Mouse (Mus musculus): ENCODE measurements around the gene Gm12355. TPM values are rescaled to one million over a fixed set of nuclear protein-coding genes. Genes with fewer than 3 reads are reported as not detected.

Gm12355 gene
- polyA plus RNA-seq, 1 experiment from 2014 or later = 0.92 TPM

DNA sequence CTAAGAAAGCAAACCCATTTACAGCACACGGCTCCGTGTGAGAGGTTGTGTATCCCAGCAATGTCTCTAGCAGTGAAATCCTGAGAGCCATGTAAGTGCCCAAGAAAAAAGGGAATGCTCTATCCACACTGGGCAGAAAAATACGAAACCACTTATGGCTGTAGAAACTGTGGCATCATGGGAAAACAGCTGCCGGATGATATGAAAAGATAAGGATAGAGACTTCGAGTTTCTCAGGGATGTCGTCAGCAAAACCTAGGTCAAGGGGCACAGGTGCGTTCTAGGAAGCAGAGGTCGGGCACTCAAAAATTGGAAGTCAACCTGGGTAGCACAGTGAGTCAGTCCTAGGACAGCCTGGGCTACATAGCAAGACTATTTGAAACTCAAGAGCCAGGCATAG, 36.2 kb downstream of the Gm12355 start:
- no peaks in the 10 kb centered on the region for H3K36me3 ChIP-seq (ENCODE audit: insufficient read depth, low read length)
- peaks cover 33% of the 10 kb centered on the region for H3K4me1 ChIP-seq (replicated peaks; ENCODE audit: insufficient read depth, low read length)

DNA sequence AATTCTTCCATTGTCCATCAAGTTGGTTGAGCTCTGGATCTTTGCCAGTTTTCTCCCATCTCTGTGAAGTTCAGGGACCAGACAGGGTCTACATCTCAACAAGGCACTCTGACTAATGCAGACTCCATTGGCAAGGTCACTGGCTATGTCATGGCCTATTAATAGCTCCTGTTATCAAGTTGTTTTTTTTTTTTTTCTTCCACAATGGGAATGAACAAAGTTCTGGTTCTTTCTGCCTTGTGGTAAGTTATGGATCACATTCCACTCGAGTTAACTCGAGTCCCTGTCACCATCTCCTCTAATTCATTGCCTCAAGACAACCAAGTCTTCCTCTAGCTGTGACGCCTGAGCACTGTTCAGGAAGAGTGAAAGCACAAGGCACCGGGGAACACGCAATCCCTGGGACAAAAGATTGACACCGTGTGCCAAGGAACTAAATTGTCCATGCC, 36.6 kb downstream of the Gm12355 start:
- no peak for TF ChIP-seq CTCF (IDR thresholded peaks at IDR 0.05; ENCODE audit: low read depth)
- no peaks in the 10 kb centered on the region for H3K27me3 ChIP-seq (ENCODE audit: insufficient read depth, low read length)
- H3K4me1 ChIP-seq (replicated peaks; ENCODE audit: insufficient read depth, low read length) = peaks cover 33% of the 10 kb centered on the region
- peak overlapping the region; percentile 78; the same call in 1 of the 2 replicates for H3K4me2 ChIP-seq (ENCODE audit: low read length)
- ATAC-seq (replicated peaks; ENCODE audit: low FRiP score, low read depth) (no peak), DNase-seq (ENCODE audit: low spot score) (no peak)
- 49% methylated on average over 6 of the region's 6 CpGs for WGBS
- H3K9me3 ChIP-seq (replicated peaks; ENCODE audit: low read length) = no peaks in the 10 kb centered on the region
- no peak overlapping the region for H3K9ac ChIP-seq (ENCODE audit: low read depth, low read length)
- 0 out of 2 replicates have a peak overlapping the region, but pooled peaks have one; percentile 80 for H3K27ac ChIP-seq
- H3K4me3 ChIP-seq (replicated peaks; ENCODE audit: low read depth, low read length) = no peak overlapping the region
- no peaks in the 10 kb centered on the region for H3K36me3 ChIP-seq (ENCODE audit: insufficient read depth, low read length)

More for the DNA sequence above, 36.2 kb downstream of the Gm12355 start:
- no peak for TF ChIP-seq CTCF (IDR thresholded peaks at IDR 0.05; ENCODE audit: low read depth)
- Histone ChIP-seq H3K9me3 (replicated peaks; ENCODE audit: low read length) (no peaks in the 10 kb centered on the region), H3K27ac (no peak overlapping the region), H3K4me3 (replicated peaks; ENCODE audit: low read depth, low read length) (no peak overlapping the region), H3K4me2 (ENCODE audit: low read length) (no peak overlapping the region), H3K27me3 (ENCODE audit: insufficient read depth, low read length) (no peaks in the 10 kb centered on the region), H3K9ac (ENCODE audit: low read depth, low read length) (no peak overlapping the region)
- 78% methylated on average over 8 of the region's 8 CpGs for WGBS
- ATAC-seq (replicated peaks; ENCODE audit: low FRiP score, low read depth) (no peak), DNase-seq (ENCODE audit: low spot score) (no peak)

DNA sequence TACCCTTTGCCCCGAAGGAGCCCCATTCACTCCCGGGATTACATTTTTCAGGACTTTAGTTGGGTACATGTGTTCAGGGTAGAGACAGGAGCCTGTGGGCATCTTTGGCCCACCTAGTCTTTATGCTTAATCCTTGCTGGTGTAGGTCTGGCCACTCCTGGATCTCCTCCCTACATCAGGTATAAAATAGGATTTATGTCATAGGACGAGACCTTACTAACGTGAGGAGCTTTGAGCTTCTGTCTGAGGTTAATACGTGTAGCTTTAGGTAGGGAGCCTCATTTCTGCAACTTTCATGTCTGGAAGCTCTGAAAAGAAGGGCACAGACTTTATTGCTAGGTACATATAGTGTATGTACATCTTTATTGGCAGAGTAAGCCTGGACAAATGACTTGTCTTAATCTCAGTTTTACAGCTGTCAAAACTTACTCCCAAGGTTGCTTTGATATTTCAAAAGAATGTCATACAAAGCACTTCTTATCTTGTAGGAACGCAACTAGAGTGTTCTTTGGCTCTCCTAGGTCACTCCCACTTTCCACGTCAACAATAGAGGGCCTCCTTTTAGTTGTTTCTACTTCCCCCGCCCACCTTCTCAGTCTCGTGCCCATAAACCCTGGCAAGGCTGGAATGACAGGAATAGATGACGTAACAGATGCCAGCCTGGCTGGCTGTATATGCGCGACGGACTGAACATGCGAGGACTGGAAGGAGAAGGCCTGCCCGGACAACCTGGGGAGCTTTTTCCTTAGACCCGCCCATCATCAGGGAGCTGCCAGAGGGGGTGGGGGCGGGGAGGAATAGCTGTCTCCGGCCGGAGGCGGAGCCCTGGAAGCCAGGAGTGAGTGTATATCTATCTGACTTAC, 37.5 kb downstream of the Gm12355 start:
- Histone ChIP-seq H3K9me3 (replicated peaks; ENCODE audit: low read length) (no peaks in the 10 kb centered on the region), H3K9ac (ENCODE audit: low read depth, low read length) (0 out of 2 replicates have a peak overlapping the region, but pooled peaks have one; percentile 25), H3K4me2 (ENCODE audit: low read length) (peak overlapping the region; percentile 78), H3K4me1 (replicated peaks; ENCODE audit: insufficient read depth, low read length) (peaks cover 33% of the 10 kb centered on the region), H3K36me3 (ENCODE audit: insufficient read depth, low read length) (0 out of 2 replicates have a peak, but pooled peaks cover 5% of the 10 kb centered on the region), H3K4me3 (replicated peaks; ENCODE audit: low read depth, low read length) (peak overlapping the region; percentile 84), H3K27ac (peak overlapping the region; percentile 80), H3K27me3 (ENCODE audit: insufficient read depth, low read length) (no peaks in the 10 kb centered on the region)
- DNase-seq (ENCODE audit: low spot score) = peak; percentile 91
- 6% methylated on average over 20 of the region's 20 CpGs for WGBS
- TF ChIP-seq CTCF (IDR thresholded peaks at IDR 0.05; ENCODE audit: low read depth) = no peak
- ATAC-seq (replicated peaks; ENCODE audit: low FRiP score, low read depth) = peak; percentile 57; the same call in 1 of the 2 replicates

DNA sequence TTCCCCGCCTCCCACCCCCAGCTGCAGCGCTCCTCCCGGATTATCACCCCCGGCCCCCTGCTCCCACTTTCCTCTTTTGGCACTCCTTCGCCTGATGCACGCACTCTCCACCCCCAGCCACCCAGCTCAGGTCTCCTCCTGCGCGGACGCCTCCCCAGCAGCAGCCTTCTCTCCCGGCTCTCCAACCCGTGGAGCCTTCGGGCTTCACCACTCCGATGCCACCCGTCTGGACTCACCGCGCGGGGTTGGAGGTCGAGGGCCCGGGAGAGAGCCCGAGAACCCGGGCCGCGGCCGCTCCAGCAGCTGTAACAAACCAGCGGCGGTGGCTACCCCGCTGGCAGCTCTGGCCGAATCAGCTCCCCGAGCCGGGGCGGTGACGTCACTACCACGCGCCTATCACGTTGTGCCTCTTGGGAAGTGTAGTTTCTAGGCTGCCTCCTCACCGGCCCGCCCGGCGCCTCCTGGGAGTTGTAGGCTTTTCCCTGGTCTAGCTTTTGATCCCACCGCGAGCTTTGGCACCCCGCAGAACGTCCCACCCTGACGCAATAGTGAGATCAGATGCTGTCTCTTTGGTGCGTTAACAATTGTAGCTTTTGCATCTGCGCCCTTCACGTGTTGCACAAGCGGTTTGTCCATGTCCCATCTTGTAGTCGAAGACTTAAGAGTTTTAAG, 38.4 kb downstream of the Gm12355 start, which contains the start of gene Ormdl3:
Ormdl3 (minus strand) TSS at position 477 of the 672 bp plus-strand sequence.
- H3K4me1 ChIP-seq (replicated peaks; ENCODE audit: insufficient read depth, low read length) = peaks cover 33% of the 10 kb centered on the region
- peak; percentile 94 for ATAC-seq (replicated peaks; ENCODE audit: low FRiP score, low read depth)
- H3K9me3 ChIP-seq (replicated peaks; ENCODE audit: low read length) = no peaks in the 10 kb centered on the region
- H3K36me3 ChIP-seq (ENCODE audit: insufficient read depth, low read length) = peaks cover 13% of the 10 kb centered on the region; the same call in 1 of the 2 replicates
- TF ChIP-seq CTCF (IDR thresholded peaks at IDR 0.05; ENCODE audit: low read depth) = no peak
- H3K9ac ChIP-seq (ENCODE audit: low read depth, low read length) = peak within 1 kb of the TSS; percentile 82
- H3K27ac ChIP-seq = peak within 1 kb of the TSS; percentile 80
- DNase-seq (ENCODE audit: low spot score) = peak; percentile 98
- H3K27me3 ChIP-seq (ENCODE audit: insufficient read depth, low read length) = no peaks in the 10 kb centered on the region
- peak within 1 kb of the TSS; percentile 78 for H3K4me2 ChIP-seq (ENCODE audit: low read length)
- H3K4me3 ChIP-seq (replicated peaks; ENCODE audit: low read depth, low read length) = peak within 1 kb of the TSS; percentile 84
- under 1% methylated on average over 49 of the region's 49 CpGs for WGBS

DNA sequence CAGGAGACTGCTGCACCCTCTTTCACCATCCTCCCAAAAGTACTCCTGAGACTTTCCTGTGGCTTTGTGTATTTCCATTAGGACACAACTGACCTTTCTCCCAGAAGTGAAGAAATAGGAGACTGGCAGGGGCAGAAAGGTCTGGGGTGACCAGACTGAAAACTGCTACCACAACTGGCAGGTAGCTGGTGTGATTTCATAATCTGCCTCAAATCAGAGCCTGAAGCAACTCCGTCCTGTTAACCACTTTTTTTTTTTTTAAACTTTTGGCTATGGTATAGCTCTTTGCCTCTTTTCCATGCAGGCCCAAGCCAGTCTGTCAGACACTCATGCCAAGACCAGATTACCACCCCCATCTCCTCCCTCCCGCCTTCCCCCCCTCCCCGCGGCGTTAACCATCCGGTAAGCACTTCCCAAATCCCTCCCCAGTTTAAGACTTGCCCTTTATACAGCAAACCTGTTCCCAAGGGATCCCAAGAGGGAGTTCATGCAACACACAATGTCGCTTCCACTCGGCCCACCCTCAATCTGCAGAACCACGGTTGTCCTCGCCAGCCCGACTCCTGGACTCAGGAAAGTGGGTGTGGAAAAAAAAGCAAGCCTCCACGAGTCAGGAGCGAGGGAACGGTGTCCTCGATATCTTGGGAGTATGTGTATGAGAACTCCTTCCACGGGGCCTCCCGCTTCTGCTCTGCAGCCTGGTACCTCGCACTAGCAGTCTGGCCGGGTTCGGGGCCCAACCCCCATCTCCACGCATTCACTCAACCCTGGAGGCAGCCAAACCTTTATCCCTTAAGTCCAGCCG, 39.2 kb downstream of the Gm12355 start:
- Histone ChIP-seq H3K4me3 (replicated peaks; ENCODE audit: low read depth, low read length) (peak overlapping the region; percentile 84), H3K9ac (ENCODE audit: low read depth, low read length) (peak overlapping the region; percentile 82), H3K27ac (0 out of 2 replicates have a peak overlapping the region, but pooled peaks have one; percentile 74), H3K9me3 (replicated peaks; ENCODE audit: low read length) (no peaks in the 10 kb centered on the region), H3K4me2 (ENCODE audit: low read length) (peak overlapping the region; percentile 78), H3K27me3 (ENCODE audit: insufficient read depth, low read length) (no peaks in the 10 kb centered on the region), H3K4me1 (replicated peaks; ENCODE audit: insufficient read depth, low read length) (peaks cover 33% of the 10 kb centered on the region), H3K36me3 (ENCODE audit: insufficient read depth, low read length) (peaks cover 13% of the 10 kb centered on the region; the same call in 1 of the 2 replicates)
- DNase-seq (ENCODE audit: low spot score) (peak; percentile 40), ATAC-seq (replicated peaks; ENCODE audit: low FRiP score, low read depth) (peak; percentile 25; the same call in 1 of the 2 replicates)
- TF ChIP-seq CTCF (IDR thresholded peaks at IDR 0.05; ENCODE audit: low read depth) = no peak
- 5% methylated on average over 22 of the region's 22 CpGs for WGBS
